Mouse (Mus musculus) cerebellum, postnatal 36 days (tissue): ENCODE data around the gene Rsph3b.
"Not testable (repeated sequence)": the region's sequence is repeated elsewhere in the genome, so short reads cannot be mapped to it uniquely, and the experiment has no call there.

Source experiments
- DNase-seq, 2 experiments: peaks; one replicate each; pipeline ENCODE4 v3.0.0; 2021 to 2022; ENCODE audit warnings: mixed read lengths in 2 of 2

Gene Rsph3b

DNA sequence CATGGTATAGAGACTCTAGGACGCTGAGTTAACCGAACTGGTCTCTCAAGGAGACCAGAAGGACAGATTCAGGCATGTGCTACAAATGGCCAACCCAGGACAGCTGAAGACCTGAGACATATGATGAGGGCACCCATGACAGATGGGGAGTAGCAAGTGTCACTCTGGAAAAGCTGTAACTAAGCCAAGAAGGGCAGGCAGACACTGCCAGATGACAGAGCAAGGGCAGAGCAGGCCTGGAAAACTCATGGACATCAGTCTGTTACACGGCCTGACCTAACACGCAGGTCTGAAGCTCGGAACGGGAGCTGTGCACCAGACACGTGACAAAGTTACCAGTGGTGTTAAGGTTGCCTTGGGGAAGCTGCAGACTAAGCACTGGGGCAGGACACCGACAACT, 10.4 kb upstream of the Rsph3b start:
- DNase-seq: not testable (repeated sequence)

DNA sequence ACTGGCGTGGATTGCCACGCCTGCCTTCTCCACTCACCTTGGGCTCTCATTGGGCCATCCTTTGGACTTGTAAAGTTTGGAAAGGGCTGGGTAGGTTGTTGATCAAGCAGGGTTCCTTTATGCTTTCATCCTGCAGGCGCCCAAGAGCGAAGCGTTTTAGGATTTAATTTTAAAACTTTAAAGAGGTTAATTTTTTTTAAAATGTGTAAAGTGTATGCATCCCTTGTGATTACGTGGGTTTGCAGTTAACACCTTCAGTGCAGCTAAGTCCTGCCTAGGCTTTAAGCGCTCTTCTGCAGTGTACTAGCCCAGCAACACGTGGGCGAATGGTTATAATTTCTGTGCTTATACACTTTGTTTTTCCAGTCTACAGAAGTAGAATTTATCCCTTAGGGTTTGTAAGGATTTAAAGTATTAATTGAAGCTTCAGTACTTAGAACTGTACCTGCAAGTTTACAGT, 317 bp upstream of the Rsph3b start:
- DNase-seq: not testable (repeated sequence)

DNA sequence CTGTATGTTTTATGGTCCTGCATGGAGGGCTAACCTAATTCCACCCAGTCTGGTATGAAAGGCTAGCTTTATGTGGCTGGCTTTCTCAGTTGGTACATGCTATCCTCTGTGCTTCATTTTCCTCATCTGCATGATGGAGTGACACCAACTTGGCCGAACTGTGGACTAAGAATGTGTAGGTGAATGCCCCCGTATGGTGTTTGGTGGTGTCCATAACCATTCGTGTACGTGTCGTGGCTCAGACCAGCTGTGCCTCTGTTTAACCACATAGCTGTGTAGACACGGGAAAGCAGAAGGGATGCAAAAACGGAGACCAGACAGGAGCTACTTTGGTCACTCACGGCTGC, 872 bp downstream of the Rsph3b start:
- not testable (repeated sequence) for DNase-seq

DNA sequence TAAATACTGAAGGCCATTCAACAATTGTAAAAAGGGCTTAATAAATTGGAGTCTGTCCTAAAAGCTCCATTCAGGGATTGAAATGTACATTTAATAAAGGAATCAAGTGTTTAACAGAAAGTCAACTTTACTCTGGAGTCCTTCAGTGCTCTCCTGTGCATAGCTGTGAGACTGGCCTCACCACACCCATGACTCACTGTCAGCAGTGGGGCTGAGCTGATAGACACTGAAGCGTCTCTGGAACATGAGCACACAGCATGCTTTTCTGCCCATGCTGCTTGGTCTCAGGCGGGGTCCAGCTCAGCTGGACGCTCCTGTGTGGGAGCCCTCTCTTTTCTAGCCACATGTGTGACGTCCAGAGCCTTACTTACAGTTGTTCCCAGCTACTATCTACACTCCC, 5.9 kb downstream of the Rsph3b start:
- not testable (repeated sequence) for DNase-seq

DNA sequence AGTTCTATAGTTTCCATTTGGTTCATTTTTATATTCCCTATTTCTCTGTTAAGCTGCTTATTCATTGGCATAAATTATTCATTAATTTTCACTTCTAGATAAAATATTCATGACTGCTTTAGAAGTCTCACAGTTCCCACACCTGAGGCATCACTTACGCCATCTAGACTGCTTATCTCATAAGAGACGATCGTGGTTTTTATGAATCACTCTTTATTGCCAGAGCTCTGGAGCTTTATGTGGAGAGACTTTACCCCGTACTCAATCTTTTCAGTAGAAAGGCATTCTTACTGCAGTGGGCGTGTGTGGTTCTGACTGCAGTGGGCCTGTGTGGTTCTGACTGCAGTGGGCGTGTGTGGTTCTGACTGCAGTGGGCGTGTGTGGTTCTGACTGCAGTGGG, 16.9 kb downstream of the Rsph3b start:
- DNase-seq: not testable (repeated sequence)

DNA sequence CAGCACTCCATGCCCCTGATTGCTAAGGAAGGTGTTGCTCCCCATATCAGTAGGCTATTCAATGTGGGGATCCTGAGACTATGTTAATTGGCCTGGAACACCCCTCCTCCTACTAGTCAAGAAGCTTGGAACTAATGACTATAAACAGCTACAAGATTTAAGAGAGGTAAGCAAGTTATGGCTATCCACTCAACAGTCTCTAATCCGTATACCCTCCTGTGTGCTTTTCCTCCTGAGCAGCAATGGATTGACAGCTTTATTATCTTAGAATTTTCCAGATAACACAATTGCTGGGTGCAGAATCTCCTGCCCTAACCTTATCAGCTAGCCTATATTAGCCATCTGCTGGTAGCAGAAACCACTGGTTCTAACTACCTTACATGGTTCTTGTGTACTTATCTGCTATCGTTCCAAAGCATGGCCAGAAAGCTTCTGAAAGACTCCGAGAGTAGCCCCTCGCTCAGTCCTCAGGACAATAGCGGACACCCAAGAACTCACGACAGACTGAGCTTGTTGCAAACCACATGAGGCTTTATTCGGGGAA, 28.1 kb downstream of the Rsph3b start:
- not testable (repeated sequence) for DNase-seq

DNA sequence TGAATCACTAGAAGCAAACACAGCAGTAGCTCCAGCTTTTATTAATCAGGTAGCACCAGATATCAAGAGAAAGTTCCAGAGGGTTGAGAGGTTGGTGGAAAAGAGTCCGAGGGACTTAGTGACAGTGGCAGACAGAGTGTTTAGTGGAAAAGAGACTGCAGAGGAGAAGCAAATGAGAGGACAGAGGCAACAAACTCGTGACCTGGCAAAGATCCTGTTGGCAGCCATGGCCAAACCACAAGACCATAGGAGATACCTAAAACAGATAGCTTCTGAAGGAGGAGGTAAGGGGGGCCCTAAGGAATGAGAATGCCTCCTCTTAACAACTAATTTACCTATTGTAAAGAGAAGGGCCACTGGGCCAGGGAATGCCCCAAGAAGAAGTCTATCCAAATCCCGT, 29.1 kb downstream of the Rsph3b start:
- DNase-seq: not testable (repeated sequence)

DNA sequence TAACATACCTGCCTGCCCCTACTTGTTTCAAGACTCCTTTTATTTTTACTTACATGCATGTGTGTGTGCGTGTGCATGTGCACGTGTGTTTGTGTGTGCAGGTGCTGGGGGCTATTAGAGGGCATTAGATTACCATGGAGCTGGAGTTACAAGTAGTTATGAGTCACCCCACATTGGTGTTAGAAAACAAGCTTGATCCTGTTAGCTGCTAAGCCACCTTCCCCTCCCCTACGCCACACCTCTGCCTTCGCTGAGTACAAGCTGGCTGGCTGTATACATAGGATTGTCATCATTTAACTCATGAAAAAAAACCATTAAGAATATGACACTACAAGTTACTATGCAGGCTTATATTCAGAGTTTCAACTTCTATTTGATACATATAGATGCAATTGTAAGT, 33.2 kb downstream of the Rsph3b start:
- not testable (repeated sequence) for DNase-seq

DNA sequence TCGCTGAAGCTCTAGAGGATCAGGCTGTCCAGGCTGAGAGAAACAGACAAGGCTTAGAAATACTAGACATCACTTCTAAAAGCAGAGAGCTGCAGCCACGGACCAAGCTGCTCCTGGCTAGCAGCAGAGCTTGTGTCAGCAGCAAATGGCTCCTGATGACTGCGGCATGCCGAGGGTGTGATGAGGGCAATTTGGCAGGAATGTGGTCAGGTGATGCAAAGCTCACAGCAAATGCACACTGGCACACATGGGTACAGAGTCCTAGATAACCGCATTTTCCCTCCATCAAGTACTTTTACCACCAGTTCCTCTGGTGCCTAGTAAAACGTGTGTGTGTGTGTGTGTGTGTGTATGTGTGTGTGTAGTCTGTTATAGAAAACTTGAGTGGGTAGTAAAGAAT, 34.4 kb downstream of the Rsph3b start:
- DNase-seq: not testable (repeated sequence)

DNA sequence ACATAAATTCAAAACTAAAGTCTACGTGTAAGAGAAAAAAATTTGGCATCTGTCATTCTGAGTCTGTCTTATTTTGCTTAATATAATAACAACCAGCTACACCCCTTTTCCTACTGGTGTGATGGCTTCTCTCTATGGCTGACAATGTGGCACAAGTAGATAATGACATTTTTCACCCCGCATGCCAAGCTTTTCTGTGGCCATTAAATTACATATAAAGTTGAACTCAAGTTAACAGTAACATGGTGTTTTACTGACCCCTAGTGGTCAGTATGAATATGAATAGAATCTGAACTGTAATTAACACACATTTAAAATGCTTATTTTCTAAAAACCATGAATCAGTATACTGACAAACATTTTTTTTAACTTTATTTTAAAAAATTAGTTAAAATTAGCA, 48.1 kb downstream of the Rsph3b start:
- not testable (repeated sequence) for DNase-seq

DNA sequence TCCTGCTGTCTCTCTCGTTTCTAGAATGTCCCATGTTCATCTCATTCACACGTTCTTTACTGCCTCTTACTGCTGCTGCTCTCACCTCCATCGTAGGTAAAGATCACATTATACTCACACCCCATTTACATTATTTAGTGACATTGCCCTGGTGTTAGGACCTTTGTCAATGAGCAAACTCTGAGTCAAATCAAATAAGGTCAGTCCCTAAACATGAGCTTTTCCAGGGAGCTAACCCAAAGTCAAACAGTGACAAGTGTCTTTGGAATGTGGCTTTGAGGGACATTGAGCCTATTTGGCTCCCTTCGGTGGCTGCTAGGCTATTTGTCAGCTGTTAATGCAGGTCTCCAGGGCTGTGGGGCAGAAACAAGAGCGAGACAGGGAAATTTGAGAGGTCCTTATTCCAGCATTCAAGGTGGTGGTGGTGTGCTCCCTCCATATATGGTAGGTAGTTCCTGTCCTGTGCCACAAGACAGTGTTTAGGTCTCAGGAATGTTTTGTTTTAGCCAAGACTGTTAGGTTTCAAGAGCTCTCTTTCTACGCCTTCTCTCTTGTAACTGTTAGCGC, 50.4 kb downstream of the Rsph3b start:
- not testable (repeated sequence) for DNase-seq

DNA sequence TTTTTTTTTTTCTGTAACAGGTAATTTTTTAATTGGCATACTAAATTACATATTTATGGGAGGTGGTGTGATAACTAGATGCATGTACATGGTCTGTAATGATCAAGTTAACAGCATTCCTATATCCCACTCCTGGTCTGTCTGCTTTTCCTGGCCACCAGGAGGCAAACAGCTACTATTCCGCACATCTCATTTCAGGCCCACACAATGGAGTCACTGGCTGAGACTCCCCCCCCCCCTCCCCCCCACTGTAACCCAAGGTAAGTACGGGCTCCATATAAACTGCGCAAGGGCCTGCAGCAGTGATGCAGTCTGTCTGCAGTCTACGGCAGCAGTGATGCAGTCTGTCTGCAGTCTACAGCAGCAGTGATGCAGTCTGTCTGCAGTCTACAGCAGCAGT, 51.7 kb downstream of the Rsph3b start:
- no peak for DNase-seq

DNA sequence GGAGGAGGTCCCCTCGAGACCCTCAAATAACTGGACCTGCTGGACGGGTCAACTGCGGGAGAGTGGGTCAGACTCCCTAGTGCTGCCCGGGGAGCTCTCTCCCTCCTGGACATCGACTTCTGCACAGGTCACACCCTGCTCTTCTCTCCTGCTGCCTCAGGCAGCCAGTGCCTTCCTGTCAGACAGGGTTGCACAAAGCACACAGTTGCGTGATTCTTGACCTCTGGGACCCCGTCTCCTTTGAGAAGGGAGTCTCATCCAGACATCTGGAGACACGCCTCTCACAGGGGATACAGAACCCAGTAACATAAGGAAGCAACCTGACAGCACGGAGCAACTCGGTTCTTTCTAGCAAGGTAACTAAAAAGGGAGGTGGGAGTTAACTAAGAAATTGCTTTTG, 55.1 kb downstream of the Rsph3b start:
- DNase-seq: no peak

DNA sequence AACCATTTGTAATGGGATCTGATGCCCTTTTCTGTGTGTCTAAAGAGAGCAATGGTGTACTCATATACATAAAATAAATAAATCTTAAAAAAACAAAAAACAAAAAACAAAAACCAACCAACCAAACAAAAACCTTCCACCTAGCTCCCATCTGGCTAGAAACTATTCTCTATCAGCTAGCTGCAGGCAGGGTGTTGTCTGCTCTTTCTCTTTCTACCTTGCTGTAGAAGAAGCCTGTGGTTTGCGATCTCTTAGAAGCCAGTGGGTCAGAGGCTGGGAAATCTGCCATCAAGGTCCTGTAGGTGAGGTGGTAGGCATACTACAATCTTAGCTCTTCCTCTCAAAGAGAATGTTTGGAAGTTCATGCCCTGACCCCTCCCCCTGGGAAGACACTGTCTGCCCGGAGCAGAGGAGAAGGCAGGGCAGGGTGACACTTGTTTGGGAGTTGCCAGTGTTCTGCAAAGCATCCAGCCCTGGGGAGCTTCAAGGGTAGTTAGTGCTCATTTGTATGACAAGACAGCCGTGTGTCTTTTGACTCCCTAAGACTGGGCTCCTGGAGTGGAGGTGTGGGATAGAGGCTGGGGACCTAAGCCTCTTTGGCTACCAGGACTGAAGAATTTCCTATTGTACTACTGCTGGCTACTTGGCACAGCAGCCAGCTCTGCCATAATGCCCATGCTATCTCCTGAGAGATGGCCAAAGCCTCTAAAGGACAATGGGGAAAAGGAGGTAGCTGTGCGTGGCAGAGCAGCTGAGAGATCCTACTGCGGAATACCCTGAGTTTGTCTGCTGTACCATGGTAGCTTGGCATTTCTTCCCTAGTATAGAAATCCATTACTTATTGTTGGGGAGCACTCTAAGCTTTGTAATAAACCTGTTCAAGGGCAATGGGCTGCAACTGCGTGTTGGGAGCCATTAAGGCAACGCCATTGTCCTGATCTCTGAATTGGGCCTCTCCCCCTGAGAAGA, 56.2 kb downstream of the Rsph3b start:
- no peak for DNase-seq

DNA sequence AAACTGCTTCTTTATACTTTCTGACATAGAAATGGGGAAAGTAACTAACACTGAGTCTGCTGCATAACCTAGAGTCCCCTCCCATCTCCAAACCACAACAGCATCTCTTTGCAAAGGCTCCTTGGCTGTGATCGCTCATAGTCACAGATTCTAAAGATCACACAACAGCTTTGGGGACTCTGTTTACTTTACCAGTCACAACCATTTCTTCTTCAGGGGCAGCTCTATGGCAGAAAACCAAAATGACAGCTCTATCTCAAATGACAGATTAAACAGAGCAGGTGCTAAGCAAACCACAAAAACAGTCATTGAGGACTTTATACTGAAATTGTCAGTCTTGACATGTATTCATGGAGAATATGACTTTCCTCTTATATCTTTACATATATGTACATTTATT, 62.0 kb downstream of the Rsph3b start:
- no peak for DNase-seq

DNA sequence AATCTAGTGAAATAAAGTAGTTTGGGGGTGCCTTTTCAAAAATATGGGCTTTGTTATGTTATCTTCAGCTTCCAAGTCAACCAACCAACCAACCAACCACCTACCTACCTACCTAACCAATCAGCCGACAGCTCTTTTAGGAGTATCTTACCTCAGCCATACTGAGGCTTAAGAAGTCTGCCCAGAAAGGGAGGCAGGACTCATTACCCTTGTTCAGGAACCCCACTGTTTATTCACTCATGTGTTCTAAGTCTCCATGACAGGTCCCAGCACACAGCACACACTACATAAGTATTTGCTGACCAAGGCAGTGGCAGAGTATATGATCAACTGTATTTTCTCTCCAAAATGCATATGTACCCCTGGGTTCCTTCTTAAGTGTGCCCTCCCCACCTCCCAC, 64.0 kb downstream of the Rsph3b start:
- DNase-seq: no peak

DNA sequence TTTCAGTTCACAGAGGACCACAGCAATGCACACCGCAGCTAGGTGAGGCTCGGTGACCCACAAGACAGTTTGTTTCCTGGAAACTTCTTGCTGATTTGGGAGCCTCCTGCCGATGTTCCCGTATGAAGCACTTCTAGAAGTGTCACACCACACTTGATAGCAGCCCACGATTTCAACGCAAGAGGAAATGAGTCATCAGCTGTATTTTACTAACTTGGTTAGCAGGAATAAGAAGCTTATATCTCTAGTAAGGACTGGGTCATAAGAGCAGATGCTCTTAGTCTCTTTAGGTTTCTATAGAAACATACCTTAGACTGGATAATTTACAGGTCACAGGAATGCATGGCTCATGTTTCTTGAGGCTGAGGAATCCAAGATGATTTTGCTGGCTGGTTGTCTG, 67.2 kb downstream of the Rsph3b start:
- no peak for DNase-seq

DNA sequence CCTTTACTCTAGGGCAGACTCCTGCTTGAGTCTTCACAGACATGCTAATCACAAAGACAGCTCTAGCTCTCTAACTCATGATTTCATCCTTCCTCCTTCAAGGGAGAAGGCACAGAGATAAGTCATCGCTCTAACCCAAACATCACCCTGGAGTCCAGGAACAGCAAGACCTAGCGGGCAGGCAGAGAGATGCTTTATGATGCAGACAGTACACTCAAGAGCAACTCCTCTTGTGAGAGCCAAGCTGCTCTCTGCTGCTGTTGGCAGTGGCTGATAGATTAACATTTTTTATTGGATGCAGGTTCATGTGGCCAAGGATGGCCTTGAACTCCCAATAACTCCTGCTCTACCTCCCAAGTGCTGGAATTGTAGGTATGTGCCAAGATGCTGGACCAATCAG, 77.1 kb downstream of the Rsph3b start:
- no peak for DNase-seq

DNA sequence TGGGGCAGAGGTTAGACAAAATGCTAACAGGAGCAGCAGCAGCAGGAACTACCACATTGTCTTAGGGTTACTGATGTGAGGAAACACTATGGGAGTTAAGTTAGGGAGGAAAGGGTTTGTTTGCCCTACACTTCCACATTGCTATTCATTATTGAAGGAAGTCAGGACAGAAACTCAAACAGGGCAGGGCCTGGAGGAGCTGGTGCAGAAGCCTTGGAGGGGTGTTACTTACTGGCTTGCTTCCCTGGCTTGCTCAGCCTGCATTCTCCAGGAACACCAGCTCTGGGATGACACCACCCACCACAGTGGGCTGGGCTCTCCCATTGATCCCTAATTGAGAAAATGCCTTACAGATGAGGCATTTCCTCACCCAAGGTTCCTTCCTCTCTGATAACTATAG, 79.7 kb downstream of the Rsph3b start:
- no peak for DNase-seq

DNA sequence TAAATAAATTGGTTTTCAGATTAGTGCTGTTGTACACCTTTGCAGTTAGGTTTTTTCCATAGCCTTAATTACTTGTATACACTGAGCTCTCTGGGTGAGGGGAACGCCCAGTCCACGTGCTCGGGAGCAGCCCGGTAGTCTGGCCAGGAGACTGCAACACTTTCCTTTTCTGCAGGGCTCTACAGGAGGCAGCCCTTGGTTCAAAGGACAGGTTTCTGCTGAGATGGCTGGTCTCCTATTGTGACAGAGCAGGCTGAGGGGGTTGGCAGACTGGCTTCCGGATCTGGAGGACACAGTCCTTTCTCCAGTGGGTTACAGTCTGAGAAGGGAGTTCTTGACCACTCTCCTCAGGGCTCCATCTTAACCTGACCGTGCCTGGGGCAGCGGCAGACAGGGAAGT, 80.7 kb downstream of the Rsph3b start:
- DNase-seq: no peak

DNA sequence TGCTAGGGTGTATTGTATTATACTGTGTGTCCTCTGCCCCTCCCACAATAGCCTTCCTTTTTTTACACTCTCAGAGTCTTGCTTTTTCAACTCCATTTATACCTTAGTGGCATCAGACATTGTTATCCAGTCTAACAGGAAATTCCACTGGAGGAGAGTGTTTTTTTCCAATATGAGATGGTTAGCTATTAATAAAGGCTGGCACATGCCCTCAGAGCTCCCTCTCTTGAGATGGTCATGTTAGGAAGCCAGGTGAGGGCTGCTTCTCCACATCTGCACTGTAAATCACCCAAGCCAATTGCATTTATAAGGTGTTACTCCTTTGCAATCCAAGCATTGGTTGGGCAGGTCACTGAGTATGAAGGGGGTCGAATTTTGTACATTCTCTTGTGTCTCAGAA, 81.9 kb downstream of the Rsph3b start:
- DNase-seq: no peak

DNA sequence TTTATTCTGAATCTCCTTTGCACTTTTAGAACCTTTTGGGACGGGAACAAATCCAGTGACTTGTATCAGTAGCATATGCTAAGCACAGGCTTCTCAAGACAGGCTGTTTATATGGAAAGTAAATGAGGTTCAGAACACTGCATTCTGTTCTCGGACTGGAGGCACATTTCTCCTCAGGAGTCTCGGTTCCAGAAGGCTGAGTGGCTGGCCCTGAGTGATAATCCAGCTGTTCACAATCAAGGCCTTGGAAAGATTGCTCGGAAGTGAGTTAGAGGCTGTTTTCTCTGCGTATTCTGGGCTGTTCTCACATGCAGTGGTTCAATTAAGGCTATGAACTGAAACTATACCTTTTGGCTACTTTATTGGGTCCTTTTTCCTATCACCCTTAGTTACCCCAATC, 82.9 kb downstream of the Rsph3b start:
- no peak for DNase-seq

DNA sequence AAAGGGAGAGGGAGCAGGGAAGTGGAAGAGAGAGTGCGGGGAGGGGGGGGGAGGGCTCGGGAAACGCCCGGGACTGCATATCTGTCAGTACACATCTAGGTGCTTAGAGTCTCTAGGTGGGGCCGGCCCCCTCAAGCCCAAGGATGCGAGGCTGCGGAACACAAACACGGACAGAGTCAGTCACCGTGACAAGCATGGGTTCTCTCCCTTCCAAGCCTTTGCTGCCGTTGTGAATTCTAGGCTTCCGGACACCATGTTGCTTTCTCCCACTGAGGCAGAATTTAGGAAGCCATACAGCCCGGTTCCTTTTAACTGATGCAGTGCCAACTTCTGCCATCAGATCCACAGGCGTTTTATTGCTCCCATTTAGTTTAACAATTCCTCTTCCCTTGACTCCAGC, 83.6 kb downstream of the Rsph3b start:
- DNase-seq: no peak

DNA sequence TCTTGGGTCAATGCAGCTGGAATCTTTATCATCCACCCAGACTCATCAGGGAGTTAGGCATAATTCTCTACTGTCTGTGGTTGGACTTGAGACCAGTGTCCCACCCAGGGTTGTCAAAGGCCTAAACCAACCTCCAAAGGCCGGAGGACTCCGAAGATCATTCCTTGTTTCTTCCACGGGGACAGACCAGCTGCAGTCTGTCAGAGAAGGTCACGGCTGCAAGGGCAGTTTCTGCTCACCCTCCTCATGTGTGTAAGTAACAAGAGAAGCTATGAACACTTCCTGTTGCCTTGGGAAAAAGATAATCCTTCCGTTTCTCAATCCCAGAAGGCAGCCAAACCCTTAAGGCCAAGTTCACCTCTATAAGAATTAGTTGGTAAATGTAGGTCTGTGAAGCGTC, 85.0 kb downstream of the Rsph3b start:
- no peak for DNase-seq
